Mouse (Mus musculus): ENCODE results near the gene Olfr1335. TPM values are rescaled to one million over a fixed set of nuclear protein-coding genes. Genes with fewer than 3 reads are reported as not detected.
"Not testable (repeated sequence)": the region's sequence is repeated elsewhere in the genome, so short reads cannot be mapped to it uniquely, and the experiment has no call there.

Olfr1335 gene
- polyA plus RNA-seq (2021) = not detected

GRCm38 (mm10) chr4:118809844-118810243 is at the start of gene Olfr1335:
TSS of gene Olfr1335 (minus strand) at chr4:118809944.
- H3K27me3 ChIP-seq = no peaks in the 10 kb centered on the region
- ATAC-seq = no peak
- in situ Hi-C loops (cut with MboI; ENCODE audit: low pct_unique_long_range_greater_than_20kb) = no loop called here
- CTCF ChIA-PET = no interaction called here
- no peak for TF ChIP-seq CTCF (IDR thresholded peaks at IDR 0.05)
- DNase-seq (ENCODE audit: low read depth, low spot score) = no peak
- POLR2A ChIA-PET = no interaction called here

GRCm38 (mm10) chr4:118836179-118836578 is 26.4 kb upstream of the Olfr1335 start, which contains the start of gene Olfr1333:
TSS of gene Olfr1333 (minus strand) at chr4:118836279.
- no peak for DNase-seq (ENCODE audit: low read depth, low spot score)
- ChIA-PET POLR2A (no interaction called here), CTCF (no interaction called here)
- no peak for ATAC-seq
- TF ChIP-seq CTCF (IDR thresholded peaks at IDR 0.05) = no peak
- in situ Hi-C loops (cut with MboI; ENCODE audit: low pct_unique_long_range_greater_than_20kb) = loop anchor here (5.0 kb wide), 1 partner anchor 39 kb away; no protein-coding TSS in a partner anchor
- H3K27me3 ChIP-seq = no peaks in the 10 kb centered on the region

- ATAC-seq (no peak), DNase-seq (ENCODE audit: low read depth, low spot score) (no peak)
- in situ Hi-C loops (cut with MboI; ENCODE audit: low pct_unique_long_range_greater_than_20kb) = no loop called here
- ChIA-PET CTCF (no interaction called here), POLR2A (no interaction called here)
- no peak for TF ChIP-seq CTCF (IDR thresholded peaks at IDR 0.05)
- no peaks in the 10 kb centered on the region for H3K27me3 ChIP-seq
Observed at GRCm38 (mm10) chr4:118818921-118819320, 9.2 kb upstream of the Olfr1335 start.

- CTCF ChIA-PET = not testable (repeated sequence)
Observed at GRCm38 (mm10) chr4:118792796-118793195, 16.9 kb downstream of the Olfr1335 start.

GRCm38 (mm10) chr4:118782486-118782885 is 27.3 kb downstream of the Olfr1335 start, which contains the start of gene Olfr1337:
TSS of gene Olfr1337 (minus strand) at chr4:118782586.
- H3K27me3 ChIP-seq = peaks cover 4% of the 10 kb centered on the region
- in situ Hi-C loops (cut with MboI; ENCODE audit: low pct_unique_long_range_greater_than_20kb) = no loop called here
- TF ChIP-seq CTCF (IDR thresholded peaks at IDR 0.05) = no peak
- ChIA-PET POLR2A (no interaction called here), CTCF (no interaction called here)
- DNase-seq (ENCODE audit: low read depth, low spot score) = no peak
- no peak for ATAC-seq

More at GRCm38 (mm10) chr4:118792796-118793195, 16.9 kb downstream of the Olfr1335 start:
- DNase-seq (ENCODE audit: low read depth, low spot score); in situ Hi-C loops (cut with MboI; ENCODE audit: low pct_unique_long_range_greater_than_20kb); ATAC-seq; H3K27me3 ChIP-seq; POLR2A ChIA-PET: not testable (repeated sequence)

Other genes with a start within 250 kb of the Olfr1335 start
- 0.04 TPM for gene Cfap57, start 189.2 kb downstream of the Olfr1335 start, polyA plus RNA-seq (2021)
- gene Ebna1bp2, start 189.1 kb downstream of the Olfr1335 start, polyA plus RNA-seq (2021) = 75.4 TPM
- not detected for gene Olfr62, start 151.0 kb downstream of the Olfr1335 start, polyA plus RNA-seq (2021)
- not detected for gene Olfr1342, start 117.2 kb downstream of the Olfr1335 start, polyA plus RNA-seq (2021)
- gene Olfr1341, start 106.4 kb downstream of the Olfr1335 start, polyA plus RNA-seq (2021) = not detected
- not detected for gene Olfr1340, start 89.8 kb downstream of the Olfr1335 start, polyA plus RNA-seq (2021)
- gene Olfr1339, start 77.8 kb downstream of the Olfr1335 start, polyA plus RNA-seq (2021) = not detected
- not detected for gene Olfr1338, start 51.2 kb downstream of the Olfr1335 start, polyA plus RNA-seq (2021)
- not detected for gene Olfr1337, start 27.4 kb downstream of the Olfr1335 start, polyA plus RNA-seq (2021)
- not detected for gene Olfr1333, start 26.3 kb upstream of the Olfr1335 start, polyA plus RNA-seq (2021)
- not detected for gene Olfr1331, start 54.7 kb upstream of the Olfr1335 start, polyA plus RNA-seq (2021)
- gene Olfr1330, start 78.7 kb upstream of the Olfr1335 start, polyA plus RNA-seq (2021) = not detected
- not detected for gene Olfr1329, start 107.5 kb upstream of the Olfr1335 start, polyA plus RNA-seq (2021)
- gene Olfr1328, start 128.7 kb upstream of the Olfr1335 start, polyA plus RNA-seq (2021) = not detected
- not detected for gene Lao1, start 151.6 kb upstream of the Olfr1335 start, polyA plus RNA-seq (2021)